Comparison of ENCODE assay signal across 23 mouse cellular contexts in genomic region chr5:52612776-52613175, GRCm38 (mm10). TPM values are rescaled to one million over a fixed set of nuclear protein-coding genes. Genes with fewer than 3 reads are reported as not detected.
DNase-seq lines count a peak whose midpoint lies in the region; ATAC-seq and TF ChIP-seq lines count a peak whose summit lies in the region.
"Had no signal": no experiment of that assay in that cellular context is flagged by ENCODE, and none has a peak within 500 bp of the region (broad histone marks: within the 10 kb centered on the region; RNA-seq: fewer than 3 reads in every experiment).

No protein-coding gene starts in this region.

- H3K4me3 ChIP-seq in liver, adult 2 months (ENCODE audit: insufficient read depth, low read depth, low read length), result no peak overlapping the region
- no peak overlapping the region for H3K4me3 ChIP-seq in liver, embryonic 12.5 days
- peak overlapping the region; percentile 25 for H3K4me3 ChIP-seq in testis, adult 2 months (ENCODE audit: control insufficient read depth, low read depth, low read length)

- no peak overlapping the region for H3K4me2 ChIP-seq in liver, embryonic 12.5 days

- no peak overlapping the region for H3K27ac ChIP-seq in liver, adult 2 months (replicated peaks; ENCODE audit: insufficient read depth, low read depth, low read length)
- no peak overlapping the region for H3K27ac ChIP-seq in liver, embryonic 12.5 days
- no peak overlapping the region for H3K27ac ChIP-seq in testis, adult 2 months (ENCODE audit: control insufficient read depth, insufficient read depth, low read depth, low read length)

- no peak for ATAC-seq in liver, embryonic 12.5 days
- ATAC-seq: activated CD4-positive, CD25-positive, alpha-beta regulatory T cell, adult 4 months; CD4-positive, CD25-positive, alpha-beta regulatory T cell, adult 4 months; Patski had no signal

- WGBS in liver, adult 2 months, result 40% methylated on average over 8 of the region's 8 CpGs
- WGBS in liver, embryonic 12.5 days (ENCODE audit: insufficient replicate concordance), result 78% methylated on average over 8 of the region's 8 CpGs

- peak; percentile 59 to 71 for DNase-seq in cerebellum, postnatal 10 days
- DNase-seq in cerebellum, adult 11 months, result no peak
- peak; percentile 32 to 38 for DNase-seq in cerebellum, postnatal 14 days
- DNase-seq in cerebellum, adult 18-20 months, result no peak
- DNase-seq in liver, adult 2 months (ENCODE audit: extremely low read depth, low read depth, low spot score), result peak; percentile 95
- DNase-seq in testis, postnatal 14 days (ENCODE audit: low spot score), result no peak
- DNase-seq: adrenal gland, adult 2 months; adrenal gland, adult 8-10 months; adrenal gland, postnatal 10 days; adrenal gland, postnatal 14 days; adrenal gland, postnatal 25 days; adrenal gland, postnatal 36 days; B cell, adult 2 months; cerebellum, adult 11-12 months; cerebellum, adult 2 months had no signal

- no peak for TF ChIP-seq POLR2A in liver, adult 2 months (IDR thresholded peaks at IDR 0.05; ENCODE audit: extremely low read depth, insufficient read depth, low read length)
- no peak for TF ChIP-seq POLR2A in testis, adult 2 months (IDR thresholded peaks at IDR 0.05; ENCODE audit: control insufficient read depth, low read depth, low read length)

- no peaks in the 10 kb centered on the region for H3K27me3 ChIP-seq in liver, adult 2 months (ENCODE audit: control insufficient read depth, insufficient read depth, low read length)
- H3K27me3 ChIP-seq in liver, embryonic 12.5 days (replicated peaks), result peaks cover 11% of the 10 kb centered on the region
- H3K27me3 ChIP-seq in testis, adult 2 months (ENCODE audit: control insufficient read depth, insufficient read depth, low read length), result no peaks in the 10 kb centered on the region
- H3K27me3 ChIP-seq: CH12.LX, Patski had no signal

- H3K36me3 ChIP-seq in liver, adult 2 months (ENCODE audit: control insufficient read depth, insufficient read depth, low read length), result no peaks in the 10 kb centered on the region
- H3K36me3 ChIP-seq in liver, embryonic 12.5 days, result no peaks in the 10 kb centered on the region
- no peaks in the 10 kb centered on the region for H3K36me3 ChIP-seq in testis, adult 2 months (ENCODE audit: control insufficient read depth, insufficient read depth, low read length)
- H3K36me3 ChIP-seq: G1E had no signal

- TF ChIP-seq CTCF in liver, adult 2 months (IDR thresholded peaks at IDR 0.05; ENCODE audit: low read depth, low read length), result no peak
- TF ChIP-seq CTCF in testis, adult 2 months (IDR thresholded peaks at IDR 0.05; ENCODE audit: control insufficient read depth, insufficient read depth, insufficient replicate concordance, low read depth, low read length), result no peak

- H3K79me2 ChIP-seq in liver, adult 2 months (ENCODE audit: control insufficient read depth, insufficient read depth, low read length), result no peaks in the 10 kb centered on the region

- peaks cover 11% of the 10 kb centered on the region for H3K4me1 ChIP-seq in liver, adult 2 months (ENCODE audit: control insufficient read depth, insufficient read depth, low read length)
- H3K4me1 ChIP-seq in liver, embryonic 12.5 days, result peaks cover 21% of the 10 kb centered on the region
- no peaks in the 10 kb centered on the region for H3K4me1 ChIP-seq in testis, adult 2 months (ENCODE audit: control insufficient read depth, insufficient read depth, low read length)

- no peak overlapping the region for H3K9ac ChIP-seq in liver, adult 2 months (ENCODE audit: low read depth, low read length)
- no peak overlapping the region for H3K9ac ChIP-seq in liver, embryonic 12.5 days

- H3K9me3 ChIP-seq in liver, embryonic 12.5 days (replicated peaks), result 0 out of 2 replicates have a peak, but pooled peaks cover under 1% of the 10 kb centered on the region
- H3K9me3 ChIP-seq: G1E had no signal

RNA-seq across cellular contexts. Expression of gene Lgi2, which starts 46.5 kb away (rescaled TPM):
- total RNA-seq in liver, adult 2 months (2014; rRNA removed), result 0.18 and 0.20 TPM in 2 replicates
- 0.04 and 0.06 TPM in 2 replicates for polyA plus RNA-seq in liver, adult 2 months (2012; rRNA removed)
- polyA plus RNA-seq in liver, embryonic 12.5 days (2016; fragmentation: Nextera tagmentation; extraction: Ambion mirVana), result 0.50 and 0.77 TPM in 2 replicates
- polyA plus RNA-seq in testis, adult 2 months (2012; rRNA removed), result 0.54 and 1.0 TPM in 2 replicates
- total RNA-seq: CH12.LX, MEL had no signal
- polyA plus RNA-seq: activated CD4-positive, CD25-positive, alpha-beta regulatory T cell, adult 4 months; CD4-positive, CD25-positive, alpha-beta regulatory T cell, adult 4 months; G1E had no signal

RNA-seq across cellular contexts. Expression of gene Sepsecs, which starts 56.7 kb away (rescaled TPM):
- total RNA-seq in liver, adult 2 months (2014; rRNA removed), result 45.3 and 53.7 TPM in 2 replicates
- 14.1 and 16.4 TPM in 2 replicates for polyA plus RNA-seq in liver, adult 2 months (2012; rRNA removed)
- 10.1 and 10.2 TPM in 2 replicates for polyA plus RNA-seq in liver, embryonic 12.5 days (2016; fragmentation: Nextera tagmentation; extraction: Ambion mirVana)
- 6.1 and 6.9 TPM in 2 replicates for polyA plus RNA-seq in testis, adult 2 months (2012; rRNA removed)

Comparison
In these comparisons a context has a peak if more than half of its experiments do, and no peak if none do; other contexts are left out.
1. DNase-seq: peak in cerebellum, postnatal 10 days (2 of 2), cerebellum, postnatal 14 days (2 of 2) and liver, adult 2 months (single experiment); none in cerebellum, adult 11 months (single experiment), cerebellum, adult 18-20 months (0 of 2) and testis, postnatal 14 days (single experiment).